Mouse (Mus musculus): ENCODE measurements around the gene Phldb1. TPM values are rescaled to one million over a fixed set of nuclear protein-coding genes. Genes with fewer than 3 reads are reported as not detected.
"Not testable (repeated sequence)": the region's sequence is repeated elsewhere in the genome, so short reads cannot be mapped to it uniquely, and the experiment has no call there.

The Phldb1 gene
- polyA plus RNA-seq, 1 experiment = not detected

DNA sequence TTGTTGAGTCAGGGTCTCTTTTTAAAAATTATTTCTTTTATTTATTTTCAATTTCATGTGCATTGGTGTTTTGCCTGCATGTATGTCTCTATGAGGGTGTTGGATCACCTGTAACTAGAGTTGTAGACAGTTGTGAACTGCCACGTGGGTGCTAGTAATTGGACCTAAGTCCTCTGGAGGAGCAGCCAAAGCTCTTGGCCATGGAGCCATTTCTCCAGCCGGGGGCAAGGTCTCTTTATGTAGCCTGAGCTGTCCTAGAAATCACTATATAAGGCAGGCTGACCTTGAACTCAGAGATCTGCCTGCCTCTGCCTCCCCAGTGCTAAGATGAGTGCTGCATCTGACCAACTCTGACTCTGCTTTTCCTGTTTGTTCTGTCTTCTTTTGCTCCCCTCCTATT lies 90.8 kb downstream of the Phldb1 start:
- WGBS = 90% methylated on average over 2 of the region's 2 CpGs
- no peak for TF ChIP-seq POLR2A (IDR thresholded peaks at IDR 0.05; ENCODE audit: insufficient read depth, low read depth, low read length)
- no peak for TF ChIP-seq CTCF (IDR thresholded peaks at IDR 0.05; ENCODE audit: insufficient read depth, low read depth, low read length)
- Histone ChIP-seq H3K4me1 (ENCODE audit: control insufficient read depth, insufficient read depth, low read length) (no peaks in the 10 kb centered on the region), H3K4me3 (ENCODE audit: insufficient read depth, low read depth, low read length) (no peak overlapping the region), H3K27ac (ENCODE audit: insufficient read depth, low read depth, low read length) (no peak overlapping the region)

- H3K27ac ChIP-seq (ENCODE audit: insufficient read depth, low read depth, low read length) = no peak overlapping the region
- peaks cover 3% of the 10 kb centered on the region; the same call in 1 of the 2 replicates for H3K4me1 ChIP-seq (ENCODE audit: control insufficient read depth, insufficient read depth, low read length)
- no peak overlapping the region for H3K4me3 ChIP-seq (ENCODE audit: insufficient read depth, low read depth, low read length)
- 92% methylated on average over 7 of the region's 7 CpGs for WGBS
- TF ChIP-seq CTCF (IDR thresholded peaks at IDR 0.05; ENCODE audit: insufficient read depth, low read depth, low read length) (no peak), POLR2A (IDR thresholded peaks at IDR 0.05; ENCODE audit: insufficient read depth, low read depth, low read length) (no peak)
Observed at GRCm38 (mm10) chr9:44643103-44643502, 91.9 kb downstream of the Phldb1 start.

DNA sequence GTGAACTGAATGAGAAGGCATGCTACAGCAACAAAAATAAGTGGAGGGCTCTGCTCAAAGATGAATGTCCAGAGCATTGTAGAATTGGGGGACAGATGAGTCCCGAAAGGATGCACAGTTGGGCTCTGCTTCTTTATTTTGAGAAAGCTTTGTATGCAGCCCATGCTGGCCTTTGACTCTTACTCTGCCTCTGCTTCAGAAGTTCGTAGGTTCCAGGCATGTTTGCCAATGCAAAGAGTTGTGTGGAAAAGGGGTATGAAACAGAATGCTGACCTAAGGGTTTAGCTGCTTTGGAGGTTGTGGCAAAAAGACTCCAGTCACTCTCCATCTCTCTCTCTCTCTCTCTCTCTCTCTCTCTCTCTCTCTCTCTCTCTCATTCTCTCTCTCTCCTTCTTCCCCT lies 93.4 kb downstream of the Phldb1 start:
- TF ChIP-seq CTCF (IDR thresholded peaks at IDR 0.05; ENCODE audit: insufficient read depth, low read depth, low read length) (no peak), POLR2A (IDR thresholded peaks at IDR 0.05; ENCODE audit: insufficient read depth, low read depth, low read length) (no peak)
- Histone ChIP-seq H3K4me1 (ENCODE audit: control insufficient read depth, insufficient read depth, low read length) (peaks cover 9% of the 10 kb centered on the region; the same call in 1 of the 2 replicates), H3K4me3 (ENCODE audit: insufficient read depth, low read depth, low read length) (no peak overlapping the region), H3K27ac (ENCODE audit: insufficient read depth, low read depth, low read length) (no peak overlapping the region)
- 93% methylated on average over 2 of the region's 2 CpGs for whole genome bisulfite sequencing

- Histone ChIP-seq H3K4me3 (ENCODE audit: insufficient read depth, low read depth, low read length) (no peak overlapping the region), H3K4me1 (ENCODE audit: control insufficient read depth, insufficient read depth, low read length) (peaks cover 9% of the 10 kb centered on the region; the same call in 1 of the 2 replicates), H3K27ac (ENCODE audit: insufficient read depth, low read depth, low read length) (no peak overlapping the region)
- WGBS = 71% methylated on average over 3 of the region's 3 CpGs
- TF ChIP-seq POLR2A (IDR thresholded peaks at IDR 0.05; ENCODE audit: insufficient read depth, low read depth, low read length) (no peak), CTCF (IDR thresholded peaks at IDR 0.05; ENCODE audit: insufficient read depth, low read depth, low read length) (no peak)
Observed at GRCm38 (mm10) chr9:44640646-44641357, 94.2 kb downstream of the Phldb1 start.

DNA sequence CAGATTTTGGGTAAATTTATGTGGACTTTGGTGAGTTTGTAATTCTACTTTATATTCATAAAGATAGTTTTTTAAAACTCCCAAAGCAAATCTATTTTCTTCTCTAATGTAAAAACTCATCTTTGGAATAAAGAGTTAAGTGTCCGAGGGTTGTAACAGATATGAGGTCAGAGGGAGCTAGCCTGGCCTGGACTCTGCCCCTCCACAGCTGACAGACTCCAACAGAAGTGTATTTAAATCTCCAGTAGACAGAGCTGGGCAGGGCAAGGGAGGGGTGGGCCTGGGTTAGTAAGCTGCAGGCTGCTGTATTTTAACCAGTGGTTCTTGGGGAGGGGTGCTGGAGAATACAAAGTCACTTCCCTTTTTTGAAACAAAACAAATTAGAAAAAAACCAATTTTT lies 95.0 kb downstream of the Phldb1 start:
- not testable (repeated sequence) for H3K4me3 ChIP-seq (ENCODE audit: insufficient read depth, low read depth, low read length); H3K27ac ChIP-seq (ENCODE audit: insufficient read depth, low read depth, low read length); H3K4me1 ChIP-seq (ENCODE audit: control insufficient read depth, insufficient read depth, low read length)
- WGBS = 74% methylated on average over 1 of the region's 1 CpGs

GRCm38 (mm10) chr9:44638726-44639125 lies 96.3 kb downstream of the Phldb1 start:
- 65% methylated on average over 9 of the region's 9 CpGs for WGBS
- not testable (repeated sequence) for H3K4me1 ChIP-seq (ENCODE audit: control insufficient read depth, insufficient read depth, low read length); H3K4me3 ChIP-seq (ENCODE audit: insufficient read depth, low read depth, low read length); H3K27ac ChIP-seq (ENCODE audit: insufficient read depth, low read depth, low read length)

DNA sequence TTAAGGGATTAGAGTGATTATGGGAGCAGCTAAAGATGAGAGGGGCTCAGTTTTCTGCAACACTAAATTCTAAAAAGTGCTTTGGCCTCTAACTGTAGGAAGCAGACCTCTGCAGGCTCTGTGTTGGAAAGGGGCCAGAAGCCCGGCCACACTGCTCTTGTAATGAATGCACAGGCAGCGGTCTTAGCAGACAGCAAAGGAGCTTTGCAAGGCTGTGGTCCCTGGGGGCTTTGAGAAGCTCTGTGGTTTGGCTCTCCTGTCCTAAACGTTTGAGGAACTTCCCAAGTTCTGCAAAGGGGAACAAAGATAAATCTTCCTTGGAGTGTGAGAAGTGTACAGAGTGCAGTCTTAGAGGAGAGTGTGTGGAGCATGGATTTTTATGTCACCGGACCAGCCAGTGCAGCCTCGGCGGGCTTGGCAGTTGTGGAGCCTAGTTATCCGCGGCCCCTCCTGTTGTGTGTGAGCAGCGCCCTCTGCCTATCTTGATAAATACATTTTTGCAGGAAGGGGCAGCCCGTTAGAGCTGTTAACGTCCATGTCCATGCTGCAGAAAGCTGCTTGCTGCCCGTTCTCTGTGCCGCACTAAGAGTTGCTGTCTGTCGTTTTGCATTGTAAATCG lies 97.3 kb downstream of the Phldb1 start:
- no peak overlapping the region for H3K27ac ChIP-seq (ENCODE audit: insufficient read depth, low read depth, low read length)
- TF ChIP-seq CTCF (IDR thresholded peaks at IDR 0.05; ENCODE audit: insufficient read depth, low read depth, low read length) (no peak), POLR2A (IDR thresholded peaks at IDR 0.05; ENCODE audit: insufficient read depth, low read depth, low read length) (no peak)
- 25% methylated on average over 15 of the region's 15 CpGs for WGBS
- peaks cover 9% of the 10 kb centered on the region; the same call in 1 of the 2 replicates for H3K4me1 ChIP-seq (ENCODE audit: control insufficient read depth, insufficient read depth, low read length)
- no peak overlapping the region for H3K4me3 ChIP-seq (ENCODE audit: insufficient read depth, low read depth, low read length)

Other genes starting within 250 kb of the Phldb1 start
- gene Cxcr5, start 173.3 kb downstream of the Phldb1 start, polyA plus RNA-seq (2012; ENCODE audit: insufficient read depth, insufficient read length, low replicate concordance, missing spikeins) = not detected in 2 replicates
- 157 and 168 TPM in 2 replicates for gene Ddx6, start 130.3 kb downstream of the Phldb1 start, polyA plus RNA-seq (2012; ENCODE audit: insufficient read depth, insufficient read length, low replicate concordance, missing spikeins)
- not detected in 2 replicates for gene Treh, start 62.0 kb downstream of the Phldb1 start, polyA plus RNA-seq (2012; ENCODE audit: insufficient read depth, insufficient read length, low replicate concordance, missing spikeins)
- 192 TPM in 1 of 2 replicates, not detected in the other for gene Arcn1, start 32.6 kb upstream of the Phldb1 start, polyA plus RNA-seq (2012; ENCODE audit: insufficient read depth, insufficient read length, low replicate concordance, missing spikeins)
- not detected in 2 replicates for gene Ift46, start 32.7 kb upstream of the Phldb1 start, polyA plus RNA-seq (2012; ENCODE audit: insufficient read depth, insufficient read length, low replicate concordance, missing spikeins)
- gene Tmem25, start 64.1 kb upstream of the Phldb1 start, polyA plus RNA-seq (2012; ENCODE audit: insufficient read depth, insufficient read length, low replicate concordance, missing spikeins) = not detected in 2 replicates
- gene Ttc36, start 67.9 kb upstream of the Phldb1 start, polyA plus RNA-seq (2012; ENCODE audit: insufficient read depth, insufficient read length, low replicate concordance, missing spikeins) = not detected in 2 replicates
- gene Kmt2a, start 146.1 kb upstream of the Phldb1 start, polyA plus RNA-seq (2012; ENCODE audit: insufficient read depth, insufficient read length, low replicate concordance, missing spikeins) = 83.9 and 320 TPM in 2 replicates
- gene Atp5l, start 185.5 kb upstream of the Phldb1 start, polyA plus RNA-seq (2012; ENCODE audit: insufficient read depth, insufficient read length, low replicate concordance, missing spikeins) = not detected in 2 replicates
- not detected in 2 replicates for gene Ube4a, start 230.4 kb upstream of the Phldb1 start, polyA plus RNA-seq (2012; ENCODE audit: insufficient read depth, insufficient read length, low replicate concordance, missing spikeins)
- 736 and 767 TPM in 2 replicates for gene Cd3g, start 245.2 kb upstream of the Phldb1 start, polyA plus RNA-seq (2012; ENCODE audit: insufficient read depth, insufficient read length, low replicate concordance, missing spikeins)
- gene Cd3d, start 246.6 kb upstream of the Phldb1 start, polyA plus RNA-seq (2012; ENCODE audit: insufficient read depth, insufficient read length, low replicate concordance, missing spikeins) = not detected in 2 replicates